Comparison of ENCODE assay signal across 21 mouse cellular contexts in the genomic region with DNA sequence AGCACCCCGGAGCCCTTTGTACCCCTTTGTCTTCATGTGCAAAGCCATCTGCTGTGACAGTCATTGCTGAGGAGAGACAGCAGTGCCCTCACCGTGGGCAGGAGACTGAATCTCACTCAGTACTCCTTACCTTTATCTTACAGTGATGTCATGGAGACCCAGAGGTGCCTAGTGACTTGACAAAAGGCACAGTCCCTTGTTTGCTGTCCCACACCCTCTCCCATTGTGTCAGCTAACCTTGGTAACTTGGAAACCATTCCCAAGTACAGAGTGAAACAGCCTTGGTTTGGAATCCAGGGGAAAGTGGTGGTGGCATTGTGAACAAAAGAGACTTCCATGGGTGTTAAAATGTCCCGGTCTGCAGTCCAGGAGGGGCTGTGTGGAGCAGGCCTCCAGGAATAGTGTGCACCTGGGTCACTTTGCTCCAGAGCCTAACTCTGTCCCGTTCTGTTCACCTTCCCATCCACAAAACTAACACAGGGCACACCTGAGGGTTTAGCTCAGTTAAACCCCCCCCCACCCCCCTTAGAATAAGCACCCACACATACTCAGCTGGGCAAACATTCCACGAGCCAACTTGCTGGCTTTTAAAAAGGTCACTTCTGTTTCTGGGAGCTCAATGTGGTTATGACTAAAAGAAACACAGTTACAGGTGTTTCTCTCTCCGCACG. TPM values are rescaled to one million over a fixed set of nuclear protein-coding genes. Genes with fewer than 3 reads are reported as not detected.
DNase-seq lines count a peak whose midpoint lies in the region; ATAC-seq lines count a peak whose summit lies in the region.
"Had no signal": no experiment of that assay in that cellular context is flagged by ENCODE, and none has a peak within 500 bp of the region (broad histone marks: within the 10 kb centered on the region; RNA-seq: fewer than 3 reads in every experiment).

No protein-coding gene starts in this region.

- peak overlapping the region; percentile 42; the same call in 1 of the 2 replicates for H3K27ac ChIP-seq in hindbrain, embryonic 11.5 days (ENCODE audit: low read depth, low read length)
- no peak overlapping the region for H3K27ac ChIP-seq in hindbrain, embryonic 14.5 days
- H3K27ac ChIP-seq: forebrain, embryonic 13.5 days had no signal

- H3K27me3 ChIP-seq in hindbrain, embryonic 11.5 days (ENCODE audit: control insufficient read depth, insufficient read depth, low read length), result no peaks in the 10 kb centered on the region
- no peaks in the 10 kb centered on the region for H3K27me3 ChIP-seq in hindbrain, embryonic 14.5 days (ENCODE audit: control insufficient read depth, insufficient read depth, low read length)
- H3K27me3 ChIP-seq: forebrain, embryonic 13.5 days had no signal

- H3K4me1 ChIP-seq in hindbrain, embryonic 11.5 days (replicated peaks; ENCODE audit: control insufficient read depth, insufficient read depth, low read length), result no peaks in the 10 kb centered on the region
- no peaks in the 10 kb centered on the region for H3K4me1 ChIP-seq in hindbrain, embryonic 14.5 days (replicated peaks; ENCODE audit: control insufficient read depth, insufficient read depth, low read length)
- H3K4me1 ChIP-seq: forebrain, embryonic 13.5 days had no signal

- H3K4me3 ChIP-seq in hindbrain, embryonic 11.5 days (ENCODE audit: low read depth, low read length), result no peak overlapping the region
- no peak overlapping the region for H3K4me3 ChIP-seq in hindbrain, embryonic 14.5 days (replicated peaks; ENCODE audit: low read length)
- H3K4me3 ChIP-seq: forebrain, embryonic 13.5 days had no signal

- WGBS in hindbrain, embryonic 11.5 days, result 70% methylated on average over 7 of the region's 7 CpGs
- WGBS in hindbrain, embryonic 14.5 days, result 52% methylated on average over 7 of the region's 7 CpGs

- no peaks in the 10 kb centered on the region for H3K36me3 ChIP-seq in hindbrain, embryonic 11.5 days (ENCODE audit: control insufficient read depth, insufficient read depth, low read length)
- H3K36me3 ChIP-seq in hindbrain, embryonic 14.5 days (replicated peaks; ENCODE audit: control insufficient read depth, insufficient read depth), result peaks cover 40% of the 10 kb centered on the region

- no peaks in the 10 kb centered on the region for H3K9me3 ChIP-seq in hindbrain, embryonic 11.5 days (ENCODE audit: control insufficient read depth, low read length)
- no peaks in the 10 kb centered on the region for H3K9me3 ChIP-seq in hindbrain, embryonic 14.5 days (ENCODE audit: control insufficient read depth, low read length)
- H3K9me3 ChIP-seq: forebrain, embryonic 13.5 days; G1E had no signal

- DNase-seq in hindbrain, embryonic 11.5 days (ENCODE audit: low spot score), result peak; percentile 24
- DNase-seq in hindbrain, embryonic 14.5 days (ENCODE audit: low spot score), result no peak
- DNase-seq in lung, postnatal 36 days, result peak; percentile 23
- no peak for DNase-seq in lung, postnatal 4 days
- DNase-seq in R1 (ENCODE audit: low read depth, low spot score), result peak; percentile 40
- DNase-seq in mesoderm, embryonic 11.5 days (ENCODE audit: low read depth, low spot score), result peak; percentile 14
- DNase-seq in Muller cell, postnatal 12 days (ENCODE audit: inconsistent ontology term), result no peak
- DNase-seq in T-cell, adult 2 months (ENCODE audit: low spot score), result no peak
- DNase-seq: cerebellum, postnatal 14 days; gastrocnemius, postnatal 36 days; kidney, adult 9 months; kidney, postnatal 36 days; layer of hippocampus, adult 9-11 months; liver; liver, postnatal 0 days; right cerebral cortex, postnatal 14 days; thymus, postnatal 4 days had no signal

- ATAC-seq in hindbrain, embryonic 11.5 days (ENCODE audit: low FRiP score), result peak; percentile 43
- ATAC-seq in hindbrain, embryonic 14.5 days (ENCODE audit: low FRiP score), result no peak
- ATAC-seq: forebrain, embryonic 13.5 days; inflammation-experienced regulatory T-cells, adult 6 months; liver, postnatal 0 days; midbrain, embryonic 16.5 days had no signal

- no peak overlapping the region for H3K9ac ChIP-seq in hindbrain, embryonic 11.5 days (ENCODE audit: low read depth, low read length)
- H3K9ac ChIP-seq in hindbrain, embryonic 14.5 days, result no peak overlapping the region
- H3K9ac ChIP-seq: forebrain, embryonic 13.5 days; liver, postnatal 0 days had no signal

- no peak overlapping the region for H3K4me2 ChIP-seq in hindbrain, embryonic 11.5 days (replicated peaks; ENCODE audit: low read depth, low read length)
- no peak overlapping the region for H3K4me2 ChIP-seq in hindbrain, embryonic 14.5 days (replicated peaks)
- H3K4me2 ChIP-seq: forebrain, embryonic 13.5 days had no signal

RNA-seq across cellular contexts. Expression of a gene that starts 50.8 kb away (rescaled TPM):
- 13.9 and 14.0 TPM in 2 replicates for polyA plus RNA-seq in hindbrain, embryonic 11.5 days (2014; fragmentation: Nextera tagmentation; extraction: Ambion mirVana)
- polyA plus RNA-seq in hindbrain, embryonic 14.5 days (2014; fragmentation: Nextera tagmentation; extraction: Ambion mirVana), result 14.5 and 15.7 TPM in 2 replicates

Comparison
In these comparisons a context has a peak if more than half of its experiments do, and no peak if none do; other contexts are left out.
1. DNase-seq: peak in hindbrain, embryonic 11.5 days (single experiment), lung, postnatal 36 days (single experiment), R1 (single experiment) and mesoderm, embryonic 11.5 days (single experiment); none in hindbrain, embryonic 14.5 days (single experiment), lung, postnatal 4 days (0 of 2), Muller cell, postnatal 12 days (single experiment) and T-cell, adult 2 months (single experiment).